Mouse (Mus musculus) lung, postnatal 0 days (tissue): Measurements from ENCODE around the gene Mpeg1. TPM values are rescaled to one million over a fixed set of nuclear protein-coding genes. Genes with fewer than 3 reads are reported as not detected.

Experiments
- ATAC-seq: fragments of 200-750 bp; cut with Nextera tagmentation; 2 replicates; pipeline ENCODE4 v1.8.0; 2017; ENCODE audit warnings: moderate library complexity
- DNase-seq: peaks from one replicate; pipeline ENCODE4 v3.0.0-alpha.2; 2016; ENCODE audit warnings: low spot score
- H3K27ac ChIP-seq: fragments of 300-500 bp; sonication (generic); 2 replicates; pipeline ENCODE4 v1.5.1; 2014; ENCODE audit warnings: antibody characterized with exemption, mild to moderate bottlenecking, low read length, mixed read lengths
- H3K27me3 ChIP-seq: fragments of 300-500 bp; sonication (generic); replicated peaks from 2 replicates; pipeline ENCODE4 v1.6.1; 2014; ENCODE audit warnings: low read length, mixed read lengths; ENCODE audit not compliant: insufficient read depth
- H3K36me3 ChIP-seq: fragments of 300-500 bp; sonication (generic); 2 replicates; pipeline ENCODE4 v1.6.1; 2014; ENCODE audit warnings: low read length, mixed read lengths; ENCODE audit not compliant: insufficient read depth
- H3K4me1 ChIP-seq: fragments of 300-500 bp; sonication (generic); 2 replicates; pipeline ENCODE4 v1.6.1; 2014; ENCODE audit warnings: antibody characterized with exemption, low read depth, low read length, mixed read lengths; ENCODE audit not compliant: insufficient read depth
- H3K4me2 ChIP-seq: fragments of 300-500 bp; sonication (generic); replicated peaks from 2 replicates; pipeline ENCODE4 v1.6.1; 2014; ENCODE audit warnings: low read depth, mild to moderate bottlenecking, low read length, moderate library complexity, mixed read lengths
- H3K4me3 ChIP-seq: fragments of 300-500 bp; sonication (generic); 2 replicates; pipeline ENCODE4 v1.5.1; 2014; ENCODE audit warnings: low read depth, low read length
- H3K9ac ChIP-seq: fragments of 300-500 bp; sonication (generic); replicated peaks from 2 replicates; pipeline ENCODE4 v1.6.1; 2014; ENCODE audit warnings: low read depth, mild to moderate bottlenecking
- H3K9me3 ChIP-seq: fragments of 300-500 bp; sonication (generic); 2 replicates; pipeline ENCODE4 v1.6.1; 2016; ENCODE audit warnings: low read length, mixed read lengths
- CTCF ChIP-seq: IDR thresholded peaks from 2 replicates; pipeline ENCODE4 v1.5.1; 2016; ENCODE audit warnings: antibody characterized with exemption, mild to moderate bottlenecking
- EP300 ChIP-seq: IDR thresholded peaks from 2 replicates; pipeline ENCODE4 v1.6.1; 2016; ENCODE audit warnings: antibody characterized with exemption, mild to moderate bottlenecking, control low read depth
- whole genome bisulfite sequencing: fragments of 180-500 bp; shearing (Covaris S2); extraction: QIAGEN DNeasy Blood & Tissue Kit; methylation state at CpG from one replicate; pipeline ENCODE4 v1.1.7; 2014; 5-methylcytosine and 5-hydroxymethylcytosine counted together
- polyA plus RNA-seq: library from polyadenylated mRNA; unstranded; fragments of >200 nt; fragmentation: Nextera tagmentation; extraction: Ambion mirVana; gene quantifications from 2 replicates; pipeline ENCODE4 v1.2.1, GENCODE M21; 2015

Mpeg1 gene
- polyA plus RNA-seq, 1 experiment from 2014 or later, result 5.5 TPM

GRCm38 (mm10) chr19:12478369-12478768 lies 17.8 kb downstream of the Mpeg1 start:
- Histone ChIP-seq H3K4me2 (no peak overlapping the region), H3K4me1 (peaks cover 12% of the 10 kb centered on the region), H3K4me3 (no peak overlapping the region), H3K9ac (no peak overlapping the region), H3K9me3 (no peaks in the 10 kb centered on the region), H3K27ac (no peak overlapping the region), H3K36me3 (0 out of 2 replicates have a peak, but pooled peaks cover 13% of the 10 kb centered on the region), H3K27me3 (no peaks in the 10 kb centered on the region)
- ATAC-seq (no peak), DNase-seq (no peak)
- WGBS, result 70% methylated on average over 6 of the region's 6 CpGs
- TF ChIP-seq CTCF, result no peak
- TF ChIP-seq EP300, result no peak

DNA sequence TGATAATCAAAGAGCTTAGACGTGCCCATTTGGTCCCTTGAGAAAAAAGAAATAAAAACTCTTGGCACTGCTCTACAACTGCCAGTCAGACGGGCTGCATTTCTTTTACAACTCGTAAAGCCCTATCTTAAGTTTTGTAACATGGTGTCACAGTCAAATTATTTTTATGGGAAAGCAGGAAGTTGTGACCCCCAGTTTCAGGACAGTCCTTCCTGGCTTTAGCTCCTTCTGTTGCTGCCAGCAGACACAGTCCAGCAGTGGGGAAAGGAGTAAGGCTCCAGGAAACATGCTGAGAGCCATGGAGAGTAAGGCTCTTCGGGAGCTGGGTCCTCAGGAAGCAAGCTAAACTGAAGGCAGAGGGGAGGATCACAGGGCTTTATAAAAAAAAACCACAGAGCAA lies 23.2 kb downstream of the Mpeg1 start:
- Histone ChIP-seq H3K4me1 (peaks cover 17% of the 10 kb centered on the region), H3K27ac (peak overlapping the region; percentile 76), H3K36me3 (0 out of 2 replicates have a peak, but pooled peaks cover 13% of the 10 kb centered on the region), H3K4me2 (no peak overlapping the region), H3K9ac (no peak overlapping the region), H3K4me3 (no peak overlapping the region), H3K27me3 (no peaks in the 10 kb centered on the region), H3K9me3 (no peaks in the 10 kb centered on the region)
- ATAC-seq, result peak; percentile 10
- WGBS, result 26% methylated on average over 4 of the region's 4 CpGs
- no peak; the same call in 1 of the 2 replicates for TF ChIP-seq EP300
- TF ChIP-seq CTCF, result no peak
- peak; percentile 80 for DNase-seq

DNA sequence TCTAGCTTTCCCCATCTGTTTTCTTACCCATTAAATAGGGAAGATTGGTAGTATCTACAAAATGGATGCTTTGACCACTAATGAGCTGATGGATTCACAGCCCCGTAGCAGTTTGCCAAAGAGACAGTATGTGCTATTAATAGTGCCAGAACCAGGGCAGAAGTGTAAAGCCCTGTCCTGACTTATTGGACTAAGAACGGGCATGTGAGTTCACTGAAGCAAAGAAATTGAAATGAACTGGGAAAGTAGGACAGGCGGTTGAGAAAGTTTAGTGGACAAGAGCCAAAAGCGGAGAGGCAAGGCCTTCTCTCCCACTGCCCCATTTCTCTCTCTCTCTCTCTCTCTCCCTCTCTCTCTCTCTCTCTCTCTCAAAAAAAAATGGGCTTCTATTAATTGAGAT lies 23.6 kb downstream of the Mpeg1 start:
- DNase-seq (peak; percentile 76), ATAC-seq (no peak)
- no peak overlapping the region for H3K4me2 ChIP-seq
- no peak overlapping the region for H3K9ac ChIP-seq
- H3K27me3 ChIP-seq, result no peaks in the 10 kb centered on the region
- no peaks in the 10 kb centered on the region for H3K9me3 ChIP-seq
- 61% methylated on average over 4 of the region's 4 CpGs for WGBS
- peaks cover 20% of the 10 kb centered on the region for H3K4me1 ChIP-seq
- H3K4me3 ChIP-seq, result no peak overlapping the region
- no peak for TF ChIP-seq EP300
- 0 out of 2 replicates have a peak, but pooled peaks cover 13% of the 10 kb centered on the region for H3K36me3 ChIP-seq
- peak overlapping the region; percentile 76 for H3K27ac ChIP-seq

GRCm38 (mm10) chr19:12485223-12485622 lies 24.6 kb downstream of the Mpeg1 start:
- Histone ChIP-seq H3K36me3 (peaks cover 13% of the 10 kb centered on the region; the same call in 1 of the 2 replicates), H3K27ac (peak overlapping the region; percentile 52), H3K9ac (no peak overlapping the region), H3K27me3 (no peaks in the 10 kb centered on the region), H3K9me3 (no peaks in the 10 kb centered on the region), H3K4me1 (peaks cover 20% of the 10 kb centered on the region), H3K4me3 (no peak overlapping the region), H3K4me2 (no peak overlapping the region)
- 70% methylated on average over 12 of the region's 13 CpGs for WGBS
- DNase-seq, result no peak
- TF ChIP-seq CTCF (no peak), EP300 (no peak)
- ATAC-seq, result no peak

DNA sequence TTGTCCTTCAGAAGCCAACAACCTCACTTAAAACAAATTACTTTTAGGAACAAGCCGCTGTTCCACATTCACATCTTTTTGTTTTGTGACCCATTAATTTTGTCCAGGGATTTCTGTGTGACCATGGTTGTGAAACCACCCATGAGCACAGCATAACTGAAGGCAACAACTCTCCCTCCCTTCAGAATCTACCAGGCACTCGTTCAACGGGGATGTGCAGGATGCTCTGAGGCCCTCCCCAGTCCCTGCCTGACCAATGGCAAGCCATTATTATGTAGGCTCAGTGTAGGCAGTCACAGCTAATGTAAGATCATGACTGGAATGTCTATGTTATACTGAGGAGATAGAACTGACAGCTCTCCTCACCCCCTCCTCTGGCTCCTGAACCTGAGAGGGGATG lies 25.1 kb downstream of the Mpeg1 start:
- peak; percentile 79 for DNase-seq
- no peak overlapping the region for H3K9ac ChIP-seq
- no peaks in the 10 kb centered on the region for H3K9me3 ChIP-seq
- peak; percentile 5; the same call in 1 of the 2 replicates for ATAC-seq
- TF ChIP-seq CTCF (no peak), EP300 (no peak)
- H3K36me3 ChIP-seq, result peaks cover 10% of the 10 kb centered on the region; the same call in 1 of the 2 replicates
- no peaks in the 10 kb centered on the region for H3K27me3 ChIP-seq
- H3K4me2 ChIP-seq, result no peak overlapping the region
- 46% methylated on average over 3 of the region's 3 CpGs for WGBS
- H3K4me3 ChIP-seq, result no peak overlapping the region
- peak overlapping the region; percentile 69 for H3K27ac ChIP-seq
- H3K4me1 ChIP-seq, result peaks cover 20% of the 10 kb centered on the region

DNA sequence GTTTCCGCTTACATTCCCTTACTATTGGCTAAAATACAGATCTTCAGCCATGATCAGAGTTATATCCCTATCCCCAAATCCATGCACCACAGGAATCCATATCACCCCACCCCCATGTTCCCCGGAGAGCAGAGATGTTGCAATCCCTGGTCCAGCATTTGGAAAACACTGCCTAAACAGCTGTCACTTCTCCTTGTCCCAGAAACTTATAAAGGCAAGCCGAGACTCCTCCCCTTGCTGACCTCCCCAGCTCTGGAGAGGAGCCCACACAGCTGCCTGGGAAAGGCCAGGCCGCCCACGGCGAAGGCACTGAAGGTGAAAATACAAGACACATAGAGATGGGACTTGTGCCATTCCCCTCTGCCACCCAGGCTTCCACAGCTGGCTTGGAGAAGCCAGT lies 26.3 kb downstream of the Mpeg1 start:
- ATAC-seq (peak; percentile 70), DNase-seq (peak; percentile 94)
- 44% methylated on average over 6 of the region's 6 CpGs for WGBS
- Histone ChIP-seq H3K4me1 (peaks cover 20% of the 10 kb centered on the region), H3K36me3 (peaks cover 8% of the 10 kb centered on the region; the same call in 1 of the 2 replicates), H3K9ac (no peak overlapping the region), H3K27me3 (no peaks in the 10 kb centered on the region), H3K4me3 (no peak overlapping the region), H3K9me3 (no peaks in the 10 kb centered on the region), H3K27ac (peak overlapping the region; percentile 88), H3K4me2 (no peak overlapping the region)
- peak; percentile 82 for TF ChIP-seq EP300
- TF ChIP-seq CTCF, result no peak
